Mouse (Mus musculus) c-Kit-positive CD71-negative TER-119-negative erythroid progenitor cells, embryonic 14.5 days (primary cell): ENCODE measurements around the gene Osbpl6.
A peak's percentile ranks its signal among the peaks of the same experiment; 100 is the strongest.
"Not testable (repeated sequence)": the region's sequence is repeated elsewhere in the genome, so short reads cannot be mapped to it uniquely, and the experiment has no call there.

ENCODE experiments used
- DNase-seq: peaks from one replicate; pipeline ENCODE4 v3.0.0-alpha.2; 2013; ENCODE audit warnings: low read depth

Gene Osbpl6

GRCm38 (mm10) chr2:76566933-76567551 lies 160.7 kb downstream of the Osbpl6 start:
- DNase-seq: peak; percentile 25

GRCm38 (mm10) chr2:76571543-76571942 lies 165.2 kb downstream of the Osbpl6 start:
- no peak for DNase-seq

- no peak for DNase-seq
Observed at GRCm38 (mm10) chr2:76578911-76579310, 172.6 kb downstream of the Osbpl6 start.

- DNase-seq: no peak
Observed at GRCm38 (mm10) chr2:76585090-76585489, 178.8 kb downstream of the Osbpl6 start.

- DNase-seq: no peak
Observed at GRCm38 (mm10) chr2:76586906-76587305, 180.6 kb downstream of the Osbpl6 start.

GRCm38 (mm10) chr2:76590221-76590620 lies 183.9 kb downstream of the Osbpl6 start:
- no peak for DNase-seq

- DNase-seq: no peak
Observed at GRCm38 (mm10) chr2:76592401-76592924, 186.2 kb downstream of the Osbpl6 start.

GRCm38 (mm10) chr2:76597521-76597920 lies 191.2 kb downstream of the Osbpl6 start:
- no peak for DNase-seq

- no peak for DNase-seq
Observed at GRCm38 (mm10) chr2:76599214-76599613, 192.9 kb downstream of the Osbpl6 start.

GRCm38 (mm10) chr2:76602256-76602655 lies 195.9 kb downstream of the Osbpl6 start:
- DNase-seq: no peak

GRCm38 (mm10) chr2:76606704-76607103 lies 200.4 kb downstream of the Osbpl6 start:
- DNase-seq: no peak

GRCm38 (mm10) chr2:76610326-76611104 lies 204.2 kb downstream of the Osbpl6 start:
- DNase-seq: no peak

GRCm38 (mm10) chr2:76611996-76612395 lies 205.7 kb downstream of the Osbpl6 start:
- DNase-seq: no peak

GRCm38 (mm10) chr2:76618078-76618477 lies 211.8 kb downstream of the Osbpl6 start:
- DNase-seq: no peak

- no peak for DNase-seq
Observed at GRCm38 (mm10) chr2:76620188-76620587, 213.9 kb downstream of the Osbpl6 start.

GRCm38 (mm10) chr2:76621724-76622123 lies 215.4 kb downstream of the Osbpl6 start:
- no peak for DNase-seq

- DNase-seq: not testable (repeated sequence)
Observed at GRCm38 (mm10) chr2:76622316-76622715, 216.0 kb downstream of the Osbpl6 start.

GRCm38 (mm10) chr2:76630293-76630692 lies 224.0 kb downstream of the Osbpl6 start:
- DNase-seq: no peak

GRCm38 (mm10) chr2:76631600-76631999 lies 225.3 kb downstream of the Osbpl6 start:
- DNase-seq: no peak

- DNase-seq: no peak
Observed at GRCm38 (mm10) chr2:76639637-76640036, 233.3 kb downstream of the Osbpl6 start.

GRCm38 (mm10) chr2:76643801-76644200 lies 237.5 kb downstream of the Osbpl6 start:
- no peak for DNase-seq

GRCm38 (mm10) chr2:76647441-76647869 lies 241.1 kb downstream of the Osbpl6 start:
- DNase-seq: no peak

GRCm38 (mm10) chr2:76647883-76648570 lies 241.7 kb downstream of the Osbpl6 start, which contains the start of the genes Prkra and Pjvk:
Gene Prkra, minus strand, starts transcription at chr2:76648015.
Gene Pjvk, plus strand, starts transcription at chr2:76648476.
- peak; percentile 93 for DNase-seq
